In genomic region chr5:121397187-121398145, GRCm38 (mm10) we compare ENCODE assay signal across 8 mouse cellular contexts. TPM values are rescaled to one million over a fixed set of nuclear protein-coding genes. Genes with fewer than 3 reads are reported as not detected.
DNase-seq lines count a peak whose midpoint lies in the region; ATAC-seq lines count a peak whose summit lies in the region.

Naa25 (plus strand) TSS chr5:121397936.

- H3K4me1 ChIP-seq in hindbrain, embryonic 15.5 days (replicated peaks) = peaks cover 34% of the 10 kb centered on the region

- H3K27ac ChIP-seq in hindbrain, embryonic 15.5 days (replicated peaks) = peak within 1 kb of the TSS; percentile 82

- H3K27me3 ChIP-seq in hindbrain, embryonic 15.5 days = no peaks in the 10 kb centered on the region

- no peaks in the 10 kb centered on the region for H3K9me3 ChIP-seq in hindbrain, embryonic 15.5 days

- no peaks in the 10 kb centered on the region; the same call in 1 of the 2 replicates for H3K36me3 ChIP-seq in hindbrain, embryonic 15.5 days

- peak within 1 kb of the TSS; percentile 95 for H3K9ac ChIP-seq in hindbrain, embryonic 15.5 days

- 10% methylated on average over 53 of the region's 53 CpGs for WGBS in hindbrain, embryonic 15.5 days

- DNase-seq in T-cell, adult 2 months (ENCODE audit: low spot score) = peak; percentile 96
- peak; percentile 91 to 95 for DNase-seq in cerebellum, postnatal 36 days
- peak; percentile 92 for DNase-seq in frontal cortex, postnatal 36 days (ENCODE audit: low spot score in 2 of 2)
- DNase-seq in left cerebral cortex, adult 11 months (ENCODE audit: low spot score) = peak; percentile 85
- peak; percentile 97 for DNase-seq in lung, postnatal 4 days
- peak; percentile 96 for DNase-seq in retina, postnatal 7 days (ENCODE audit: low read depth, low spot score)
- peak; percentile 84 for DNase-seq in urinary bladder, adult 2 months (ENCODE audit: low spot score)

- H3K4me3 ChIP-seq in hindbrain, embryonic 15.5 days = peak within 1 kb of the TSS; percentile 98

- ATAC-seq in hindbrain, embryonic 15.5 days (ENCODE audit: low FRiP score, low read depth) = peak; percentile 97

- peak within 1 kb of the TSS; percentile 87 for H3K4me2 ChIP-seq in hindbrain, embryonic 15.5 days

RNA-seq across cellular contexts. Expression of gene Naa25, which starts in this region (rescaled TPM):
- polyA plus RNA-seq in hindbrain, embryonic 15.5 days (2015; fragmentation: Nextera tagmentation; extraction: Ambion mirVana) = 52.2 and 53.6 TPM in 2 replicates
- 15.8 and 17.2 TPM in 2 replicates for polyA plus RNA-seq in urinary bladder, adult 2 months (2012; rRNA removed)

Comparison
In these comparisons a context has a peak if more than half of its experiments do, and no peak if none do; other contexts are left out.
1. Peak in every context shown above with its lines: DNase-seq, ATAC-seq, H3K4me3 ChIP-seq and H3K27ac ChIP-seq.